Mouse (Mus musculus) frontal cortex, adult (tissue): ENCODE measurements at regions not wholly inside any gene's neighbourhood (a gene's known extent, or its start where the extent isn't known, plus 50 kb on each side); places are given as distances from the start of the nearest gene placed in this dataset.
A peak's percentile ranks its signal among the peaks of the same experiment; 100 is the strongest.

Experiments used
- ATAC-seq: cut with Nextera tagmentation; 2 replicates; pipeline ENCODE4 v1.9.2; 2017; ENCODE audit warnings: mild to moderate bottlenecking, moderate library complexity, mixed read lengths; ENCODE audit not compliant: low TSS enrichment

DNA sequence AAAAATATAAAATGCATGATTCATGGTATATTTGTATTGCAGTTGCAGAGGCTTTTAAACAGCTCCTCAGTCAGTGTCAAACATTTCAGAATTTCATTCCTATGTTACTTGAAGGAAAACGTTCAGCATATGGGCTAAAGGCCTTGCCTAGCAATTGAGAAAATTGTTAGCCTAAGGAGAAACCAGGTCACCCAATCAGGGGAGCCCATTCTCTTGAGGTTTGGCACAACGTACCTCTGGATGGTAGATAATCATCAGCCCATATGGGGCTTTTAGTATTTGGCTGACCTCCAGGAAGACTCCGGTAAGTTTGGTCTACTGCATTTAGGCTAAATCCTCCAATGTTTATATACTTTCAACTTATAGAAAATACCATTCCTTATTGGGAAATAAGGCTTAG is 168.7 kb upstream of the Pdcd1 start:
- no peak for ATAC-seq

- 0 out of 2 replicates have a peak, but pooled peaks have one; percentile 47 for ATAC-seq
Measured at GRCm38 (mm10) chr1:94217407-94217806, 165.1 kb upstream of the Pdcd1 start.

DNA sequence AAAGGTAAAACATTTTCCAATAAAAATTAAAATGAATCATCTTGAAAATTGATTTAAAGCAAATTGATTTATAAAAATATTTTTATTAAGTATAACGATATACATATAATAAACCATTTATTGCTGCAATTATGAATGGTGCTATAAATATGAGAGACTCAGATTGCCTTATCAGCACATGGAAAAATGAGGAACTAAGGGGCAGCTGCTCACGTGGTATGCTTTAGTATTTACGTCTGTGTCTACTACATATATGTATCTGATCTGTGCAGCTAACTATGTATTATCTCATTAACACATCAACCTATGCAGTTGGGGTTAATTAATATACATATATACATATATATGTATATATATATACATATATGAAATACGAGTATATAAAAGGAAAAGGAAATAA is 156.6 kb upstream of the Pdcd1 start:
- no peak for ATAC-seq

- no peak for ATAC-seq
Measured at GRCm38 (mm10) chr1:94207859-94208258, 155.5 kb upstream of the Pdcd1 start.

DNA sequence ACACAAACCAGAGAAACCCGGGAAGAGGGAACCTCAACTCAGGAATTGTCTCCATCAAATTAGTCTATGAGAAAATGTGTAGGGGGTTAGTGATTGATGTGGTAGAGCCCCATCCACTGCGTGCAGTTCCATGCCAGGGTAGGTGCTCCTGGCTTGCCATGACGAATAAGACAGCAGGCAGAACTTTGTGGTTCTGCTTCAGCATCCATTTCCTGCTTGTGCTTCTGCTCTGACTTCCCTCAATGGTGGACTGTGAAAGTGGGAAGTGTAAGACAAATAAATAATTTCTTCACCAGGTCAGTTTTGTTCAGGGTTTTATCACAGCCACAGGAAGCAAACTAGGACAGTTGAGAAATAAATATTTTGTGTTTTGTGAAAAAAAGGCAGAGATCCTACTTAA is 150.9 kb upstream of the Pdcd1 start:
- no peak for ATAC-seq

GRCm38 (mm10) chr1:94183876-94184275 is 131.5 kb upstream of the Pdcd1 start:
- ATAC-seq, result peak; percentile 98

DNA sequence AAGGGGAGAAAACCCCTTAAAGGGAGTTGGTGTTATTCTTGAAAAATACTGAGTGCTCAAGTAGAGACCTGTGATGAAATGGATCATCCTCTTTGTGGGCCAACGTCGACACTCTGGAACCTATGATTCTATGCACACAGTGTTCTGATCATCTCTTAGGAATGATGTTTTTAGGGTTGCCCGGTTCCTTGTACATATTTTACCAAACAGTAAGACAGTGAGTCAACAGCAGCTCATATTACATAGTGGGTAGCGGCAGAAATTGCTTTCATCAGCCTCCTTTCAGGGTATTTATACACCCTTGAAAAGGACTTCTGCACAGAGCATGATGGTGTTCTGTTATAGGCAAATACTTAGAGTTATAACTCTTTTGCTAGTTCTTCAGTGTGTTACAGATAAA is 97.6 kb upstream of the Pdcd1 start:
- ATAC-seq, result no peak

DNA sequence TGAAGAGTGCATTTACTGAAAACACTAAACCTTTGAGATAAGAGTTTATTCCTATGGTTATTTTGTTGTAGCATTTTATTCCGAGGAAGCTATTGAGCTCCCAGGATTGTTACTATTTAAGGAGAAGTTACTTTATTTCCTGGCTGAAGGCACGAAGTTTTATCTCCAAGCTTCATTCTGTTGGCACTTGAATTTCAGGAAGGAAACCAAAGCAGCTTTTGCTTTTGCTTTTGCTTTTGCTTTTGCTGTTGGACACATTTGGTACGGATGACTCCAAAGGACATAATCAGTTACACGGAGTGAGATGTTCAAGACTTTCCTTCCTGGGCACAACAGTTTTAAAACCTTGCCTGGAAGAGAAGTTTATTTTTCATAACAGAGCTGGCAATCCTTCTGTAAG is 94.7 kb upstream of the Pdcd1 start:
- ATAC-seq, result peak; percentile 34; the same call in 1 of the 2 replicates

DNA sequence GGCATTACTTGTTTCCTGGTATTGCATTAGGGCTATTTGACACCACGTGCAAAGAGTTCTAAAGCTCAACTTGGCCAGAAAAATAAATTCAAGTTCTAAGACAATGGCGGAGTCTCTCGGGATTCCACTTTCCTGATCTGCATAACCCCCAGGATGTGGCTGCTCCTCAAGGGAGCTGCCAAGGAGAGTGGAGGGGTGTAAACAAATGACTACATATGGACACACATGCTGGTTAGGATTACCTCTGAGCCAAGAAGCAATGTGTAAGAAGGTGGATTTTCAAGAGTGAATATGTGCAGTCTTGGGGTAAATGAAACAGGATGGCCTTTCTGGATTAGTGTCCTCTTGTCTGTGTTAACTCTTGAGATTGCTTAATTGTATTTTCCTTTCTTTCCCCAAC is 88.2 kb upstream of the Pdcd1 start:
- no peak for ATAC-seq

DNA sequence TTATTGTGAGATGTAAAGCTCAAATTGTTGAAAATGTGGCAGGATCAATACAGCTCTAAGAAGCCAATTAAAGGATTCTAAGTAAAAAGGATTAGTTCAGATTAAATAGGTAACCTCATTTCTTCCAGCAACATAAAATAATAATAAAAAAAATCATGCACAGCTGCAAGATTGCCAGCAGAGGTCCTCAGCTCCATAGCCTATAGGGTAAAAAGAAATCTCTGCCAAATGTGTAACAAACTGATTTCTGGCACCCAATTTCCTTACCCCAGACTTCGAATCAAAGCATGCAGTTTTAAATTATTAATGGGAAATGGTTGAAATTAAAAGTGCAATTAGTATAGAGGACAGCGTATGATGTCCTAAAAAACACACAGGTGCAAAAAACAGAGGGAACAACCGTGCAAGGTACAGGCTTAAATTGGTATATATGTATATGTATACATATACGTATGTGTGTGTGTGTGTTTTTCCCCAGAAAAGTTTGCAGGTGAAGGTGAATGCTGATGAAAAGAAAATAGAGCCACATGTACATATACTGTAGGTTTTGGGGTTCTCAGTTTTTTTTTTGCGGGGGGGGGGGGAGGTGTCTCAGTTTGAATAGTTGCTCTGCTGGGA is 87.2 kb upstream of the Pdcd1 start:
- no peak for ATAC-seq

- ATAC-seq, result peak; percentile 83
Measured at GRCm38 (mm10) chr1:94136731-94137130, 84.4 kb upstream of the Pdcd1 start.
